Mouse (Mus musculus) G1E (cell line): ENCODE measurements around the gene Mapt. TPM values are rescaled to one million over a fixed set of nuclear protein-coding genes. Genes with fewer than 3 reads are reported as not detected.

Source experiments
- ATAC-seq: 2 replicates; pipeline ENCODE4 v1.8.0; 2016; ENCODE audit warnings: mild to moderate bottlenecking; ENCODE audit not compliant: insufficient number of reproducible peaks, poor library complexity, low FRiP score, severe bottlenecking; ENCODE audit errors: extremely low read depth
- DNase-seq: peaks from one replicate; pipeline ENCODE4 v3.0.0; 2012; ENCODE audit warnings: low spot score
- H3K27me3 ChIP-seq: 2 replicates; pipeline ENCODE4 v1.6.1; 2012; ENCODE audit warnings: mild to moderate bottlenecking, low read length, inconsistent platforms; ENCODE audit not compliant: insufficient read depth
- H3K36me3 ChIP-seq: replicated peaks from 2 replicates; pipeline ENCODE3; 2012; ENCODE audit warnings: mild to moderate bottlenecking, inconsistent platforms
- H3K4me1 ChIP-seq: 2 replicates; pipeline ENCODE4 v1.6.1; 2012; ENCODE audit warnings: low read depth, low read length, inconsistent platforms, mixed read lengths; ENCODE audit not compliant: insufficient read depth
- H3K4me3 ChIP-seq: 2 replicates; pipeline ENCODE4 v1.5.1; 2012; ENCODE audit warnings: low read depth, mild to moderate bottlenecking, inconsistent platforms, low read length, moderate library complexity, mixed read lengths
- H3K9me3 ChIP-seq: replicated peaks from 2 replicates; pipeline ENCODE4 v1.6.1; 2012; ENCODE audit warnings: inconsistent platforms
- CTCF ChIP-seq: IDR thresholded peaks from 2 replicates; pipeline ENCODE4 v1.5.1; 2012; ENCODE audit warnings: low read depth, low read length, inconsistent platforms, mixed read lengths
- GATA1 ChIP-seq: IDR thresholded peaks from 2 replicates; pipeline ENCODE4 v1.6.1; 2012; ENCODE audit warnings: borderline replicate concordance, low read length, inconsistent platforms, mixed read lengths
- GATA2 ChIP-seq: IDR thresholded peaks from 2 replicates; pipeline ENCODE4 v1.6.1; 2012; ENCODE audit warnings: low read depth, low read length, inconsistent platforms, borderline replicate concordance
- POLR2AphosphoS5 ChIP-seq: IDR thresholded peaks from 2 replicates; pipeline ENCODE4 v1.6.1; 2012; ENCODE audit warnings: low read depth, low read length, inconsistent platforms; ENCODE audit not compliant: insufficient replicate concordance
- TAL1 ChIP-seq: conservative IDR thresholded peaks from 2 replicates; pipeline ENCODE4 v1.6.1; 2012; ENCODE audit warnings: low read depth, low read length, inconsistent platforms, mixed read lengths
- polyA plus RNA-seq: library from polyadenylated mRNA; stranded (reverse); fragments of >175 nt; gene quantifications from 2 replicates; pipeline ENCODE4 v1.2.3, GENCODE M21; 2012
- total RNA-seq, 2 experiments: library from RNA; stranded (forward) in 1 of 2; stranded (reverse) in 1 of 2; fragments of 200-1000 nt in 1 of 2; fragments of >200 nt in 1 of 2; fragmentation: Nextera tagmentation in 1 of 2; gene quantifications; 2 replicates each; pipeline ENCODE4 v1.2.3; 2014 to 2017

Gene Mapt
- total and polyA plus RNA-seq, 3 experiments = 1.2 to 7.6 (median 5.0) TPM

DNA sequence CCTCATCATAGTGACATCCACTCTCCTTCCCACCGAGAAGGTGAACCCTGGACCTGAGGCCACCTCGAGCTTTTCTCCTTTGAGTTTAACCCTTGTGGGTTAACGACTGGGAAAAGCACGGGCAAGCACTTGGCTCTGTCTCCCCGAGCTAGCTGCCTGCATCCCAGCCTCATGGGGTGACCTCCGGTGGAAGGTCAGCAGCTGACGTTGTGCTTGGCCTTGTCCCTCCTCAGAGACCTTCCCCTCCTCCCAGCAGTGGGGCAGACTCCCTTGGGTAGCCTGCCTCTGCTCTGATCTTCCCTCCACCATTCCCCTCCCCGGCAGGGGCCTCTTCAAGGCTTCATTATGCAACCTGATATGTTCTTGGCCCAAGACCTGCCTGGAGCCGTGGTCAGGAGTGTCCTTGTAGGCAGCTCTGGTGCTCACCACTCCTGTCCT is 38.2 kb downstream of the Mapt start:
- no peaks in the 10 kb centered on the region for H3K9me3 ChIP-seq

GRCm38 (mm10) chr11:104270452-104270851 is 39.3 kb downstream of the Mapt start:
- Histone ChIP-seq H3K36me3 (no peaks in the 10 kb centered on the region), H3K4me1 (no peaks in the 10 kb centered on the region), H3K4me3 (no peak overlapping the region), H3K27me3 (peaks cover 69% of the 10 kb centered on the region), H3K9me3 (no peaks in the 10 kb centered on the region)
- ATAC-seq (no peak), DNase-seq (no peak)
- TF ChIP-seq GATA1 (no peak), POLR2AphosphoS5 (no peak), TAL1 (no peak), GATA2 (no peak), CTCF (no peak)

More for the DNA sequence above, 38.2 kb downstream of the Mapt start:
- no peak overlapping the region for H3K4me3 ChIP-seq
- no peaks in the 10 kb centered on the region for H3K4me1 ChIP-seq
- H3K27me3 ChIP-seq = peaks cover 61% of the 10 kb centered on the region
- no peak for DNase-seq
- no peak for ATAC-seq
- no peaks in the 10 kb centered on the region for H3K36me3 ChIP-seq
- TF ChIP-seq TAL1 (no peak), CTCF (no peak), GATA1 (no peak), GATA2 (no peak), POLR2AphosphoS5 (no peak)

DNA sequence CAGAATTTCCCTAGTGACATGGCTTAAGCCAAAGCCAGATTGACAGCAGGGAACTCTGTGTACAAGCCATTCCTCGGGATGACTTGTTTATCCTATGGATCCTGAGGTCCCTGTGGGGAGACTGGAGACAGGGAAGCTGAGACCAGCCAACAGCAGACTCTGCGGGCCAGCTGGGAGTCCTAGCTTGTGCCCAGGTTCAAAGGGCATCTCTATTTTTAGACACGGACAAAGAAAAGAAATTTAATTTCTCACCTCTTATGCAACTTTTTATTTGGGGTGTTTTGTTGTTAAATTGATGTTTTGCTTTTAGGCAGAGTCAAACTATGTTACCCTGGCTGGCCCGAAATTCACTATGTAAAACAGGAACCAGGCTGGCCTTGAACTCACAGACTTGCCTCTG is 39.7 kb downstream of the Mapt start:
- TF ChIP-seq TAL1 (no peak), GATA2 (no peak), CTCF (no peak), POLR2AphosphoS5 (no peak), GATA1 (no peak)
- H3K36me3 ChIP-seq = no peaks in the 10 kb centered on the region
- H3K27me3 ChIP-seq = peaks cover 71% of the 10 kb centered on the region
- no peak for DNase-seq
- no peaks in the 10 kb centered on the region for H3K9me3 ChIP-seq
- no peaks in the 10 kb centered on the region for H3K4me1 ChIP-seq
- no peak overlapping the region for H3K4me3 ChIP-seq
- no peak for ATAC-seq

GRCm38 (mm10) chr11:104271876-104272275 is 40.7 kb downstream of the Mapt start:
- Histone ChIP-seq H3K27me3 (peaks cover 69% of the 10 kb centered on the region), H3K9me3 (no peaks in the 10 kb centered on the region), H3K4me3 (no peak overlapping the region), H3K36me3 (no peaks in the 10 kb centered on the region), H3K4me1 (no peaks in the 10 kb centered on the region)
- TF ChIP-seq CTCF (no peak), GATA1 (no peak), TAL1 (no peak), GATA2 (no peak), POLR2AphosphoS5 (no peak)
- ATAC-seq (no peak), DNase-seq (no peak)

DNA sequence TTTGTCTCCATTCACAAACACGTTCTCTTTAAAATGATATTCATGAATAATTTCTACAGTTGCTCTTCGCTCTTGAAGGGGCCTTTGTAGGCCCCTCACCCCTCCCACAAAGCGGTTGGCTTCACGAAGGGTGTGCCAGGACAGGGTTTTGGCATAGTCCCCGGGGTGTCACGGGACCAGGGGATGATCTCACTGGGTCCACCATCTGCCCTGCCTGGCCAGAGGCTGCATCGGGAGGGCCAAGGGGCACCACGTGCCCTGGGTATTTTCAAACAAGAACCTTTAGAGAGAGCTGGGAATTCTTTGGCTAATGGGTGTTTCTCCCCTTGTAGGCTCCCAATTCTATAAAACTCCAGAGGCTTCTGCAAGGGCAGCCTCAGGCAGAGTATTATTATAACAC is 41.2 kb downstream of the Mapt start:
- H3K36me3 ChIP-seq = no peaks in the 10 kb centered on the region
- no peaks in the 10 kb centered on the region for H3K4me1 ChIP-seq
- TF ChIP-seq GATA1 (no peak), TAL1 (no peak), GATA2 (no peak), CTCF (no peak), POLR2AphosphoS5 (no peak)
- peaks cover 67% of the 10 kb centered on the region for H3K27me3 ChIP-seq
- H3K4me3 ChIP-seq = no peak overlapping the region
- DNase-seq (no peak), ATAC-seq (no peak)
- no peaks in the 10 kb centered on the region for H3K9me3 ChIP-seq

GRCm38 (mm10) chr11:104275765-104276164 is 44.6 kb downstream of the Mapt start:
- Histone ChIP-seq H3K36me3 (no peaks in the 10 kb centered on the region), H3K4me3 (no peak overlapping the region), H3K9me3 (no peaks in the 10 kb centered on the region), H3K4me1 (peaks cover 4% of the 10 kb centered on the region; the same call in 1 of the 2 replicates), H3K27me3 (peaks cover 63% of the 10 kb centered on the region)
- no peak for TF ChIP-seq CTCF
- TF ChIP-seq GATA2 = no peak
- TF ChIP-seq TAL1 = no peak
- TF ChIP-seq POLR2AphosphoS5 = no peak
- no peak for TF ChIP-seq GATA1
- ATAC-seq (no peak), DNase-seq (no peak)

DNA sequence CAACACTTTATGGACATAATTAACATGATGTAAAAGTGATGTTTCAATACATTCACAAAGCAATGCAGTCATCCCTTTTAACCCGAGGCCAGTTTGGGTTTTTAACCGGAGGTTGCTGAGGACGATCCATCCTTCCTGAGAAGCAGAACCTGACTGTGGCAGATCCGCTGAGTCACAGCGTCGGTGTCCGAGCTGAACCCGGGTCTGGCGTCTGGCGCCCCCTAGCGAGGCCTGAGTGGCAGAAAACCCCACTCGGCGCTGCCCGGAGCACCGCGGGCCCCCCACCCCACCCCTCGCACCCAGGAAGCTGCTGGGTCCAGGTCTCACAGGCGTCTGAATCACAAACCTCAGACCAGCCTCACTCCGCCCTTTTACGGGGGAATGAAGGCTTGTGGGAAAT is 47.0 kb downstream of the Mapt start:
- no peak for ATAC-seq
- Histone ChIP-seq H3K4me1 (peaks cover 4% of the 10 kb centered on the region; the same call in 1 of the 2 replicates), H3K4me3 (no peak overlapping the region; the same call in 1 of the 2 replicates), H3K36me3 (no peaks in the 10 kb centered on the region), H3K9me3 (no peaks in the 10 kb centered on the region), H3K27me3 (peaks cover 64% of the 10 kb centered on the region)
- TF ChIP-seq GATA2 (no peak), CTCF (no peak), GATA1 (no peak), TAL1 (no peak), POLR2AphosphoS5 (no peak)
- DNase-seq = no peak
